Mouse (Mus musculus) kidney, postnatal 0 days (tissue): ENCODE results near the gene Mlxip. TPM values are rescaled to one million over a fixed set of nuclear protein-coding genes. Genes with fewer than 3 reads are reported as not detected.
A peak's percentile ranks its signal among the peaks of the same experiment; 100 is the strongest.

Experiments
- ATAC-seq: fragments of 200-750 bp; cut with Nextera tagmentation; replicated peaks from 2 replicates; pipeline ENCODE4 v1.8.0; 2017; ENCODE audit warnings: low read depth, moderate number of reproducible peaks, moderate TSS enrichment, moderate library complexity; ENCODE audit not compliant: low FRiP score
- DNase-seq: peaks from one replicate; pipeline ENCODE4 v3.0.0-alpha.2; 2016; ENCODE audit warnings: low spot score
- H3K27ac ChIP-seq: fragments of 300-500 bp; sonication (generic); 2 replicates; pipeline ENCODE4 v1.5.1; 2014; ENCODE audit warnings: mild to moderate bottlenecking
- H3K27me3 ChIP-seq: fragments of 300-500 bp; sonication (generic); 2 replicates; pipeline ENCODE4 v1.6.1; 2014; ENCODE audit warnings: low read length, mixed read lengths; ENCODE audit not compliant: insufficient read depth
- H3K36me3 ChIP-seq: fragments of 300-500 bp; sonication (generic); 2 replicates; pipeline ENCODE4 v1.6.1; 2014; ENCODE audit warnings: low read length, mixed read lengths; ENCODE audit not compliant: insufficient read depth
- H3K4me1 ChIP-seq: fragments of 300-500 bp; sonication (generic); replicated peaks from 2 replicates; pipeline ENCODE4 v1.6.1; 2014; ENCODE audit warnings: antibody characterized with exemption, low read length, mixed read lengths; ENCODE audit not compliant: insufficient read depth
- H3K4me2 ChIP-seq: fragments of 300-500 bp; sonication (generic); 2 replicates; pipeline ENCODE4 v1.6.1; 2014; ENCODE audit warnings: mild to moderate bottlenecking, low read length, moderate library complexity, mixed read lengths
- H3K4me3 ChIP-seq: fragments of 300-500 bp; sonication (generic); replicated peaks from 2 replicates; pipeline ENCODE4 v1.5.1; 2014; ENCODE audit warnings: low read depth, low read length
- H3K9ac ChIP-seq: fragments of 300-500 bp; sonication (generic); 2 replicates; pipeline ENCODE4 v1.6.1; 2014; ENCODE audit warnings: low read depth, low read length
- H3K9me3 ChIP-seq: fragments of 300-500 bp; sonication (generic); replicated peaks from 2 replicates; pipeline ENCODE4 v1.6.1; 2016; ENCODE audit warnings: low read length, inconsistent platforms, mixed read lengths
- CTCF ChIP-seq: IDR thresholded peaks from 2 replicates; pipeline ENCODE4 v1.5.1; 2016; ENCODE audit warnings: antibody characterized with exemption, low read depth, mild to moderate bottlenecking, moderate library complexity
- WGBS: fragments of 180-500 bp; shearing (Covaris S2); extraction: QIAGEN DNeasy Blood & Tissue Kit; methylation state at CpG from one replicate; pipeline ENCODE4 v1.1.7; 2014; 5-methylcytosine and 5-hydroxymethylcytosine counted together
- polyA plus RNA-seq: library from polyadenylated mRNA; unstranded; fragments of >200 nt; fragmentation: Nextera tagmentation; extraction: Ambion mirVana; gene quantifications from 2 replicates; pipeline ENCODE4 v1.2.1, GENCODE M21; 2015

Mlxip gene
- polyA plus RNA-seq, 1 experiment from 2014 or later = 14.9 TPM

GRCm38 (mm10) chr5:123442283-123442682 is 47.7 kb downstream of the Mlxip start:
- no peaks in the 10 kb centered on the region for H3K9me3 ChIP-seq
- no peak overlapping the region for H3K9ac ChIP-seq
- H3K36me3 ChIP-seq = peaks cover 38% of the 10 kb centered on the region
- DNase-seq (no peak), ATAC-seq (no peak)
- H3K4me2 ChIP-seq = no peak overlapping the region
- no peaks in the 10 kb centered on the region for H3K4me1 ChIP-seq
- TF ChIP-seq CTCF = no peak
- H3K27ac ChIP-seq = no peak overlapping the region
- no peak overlapping the region for H3K4me3 ChIP-seq
- 94% methylated on average over 3 of the region's 3 CpGs for whole genome bisulfite sequencing
- no peaks in the 10 kb centered on the region for H3K27me3 ChIP-seq

GRCm38 (mm10) chr5:123444069-123444468 is 49.5 kb downstream of the Mlxip start:
- Histone ChIP-seq H3K27ac (no peak overlapping the region), H3K36me3 (peaks cover 52% of the 10 kb centered on the region), H3K4me2 (no peak overlapping the region), H3K9ac (no peak overlapping the region), H3K9me3 (no peaks in the 10 kb centered on the region), H3K4me1 (no peaks in the 10 kb centered on the region), H3K4me3 (no peak overlapping the region), H3K27me3 (no peaks in the 10 kb centered on the region)
- 46% methylated on average over 4 of the region's 4 CpGs for WGBS
- peak; percentile 92 for TF ChIP-seq CTCF
- DNase-seq = peak; percentile 78
- ATAC-seq = no peak

DNA sequence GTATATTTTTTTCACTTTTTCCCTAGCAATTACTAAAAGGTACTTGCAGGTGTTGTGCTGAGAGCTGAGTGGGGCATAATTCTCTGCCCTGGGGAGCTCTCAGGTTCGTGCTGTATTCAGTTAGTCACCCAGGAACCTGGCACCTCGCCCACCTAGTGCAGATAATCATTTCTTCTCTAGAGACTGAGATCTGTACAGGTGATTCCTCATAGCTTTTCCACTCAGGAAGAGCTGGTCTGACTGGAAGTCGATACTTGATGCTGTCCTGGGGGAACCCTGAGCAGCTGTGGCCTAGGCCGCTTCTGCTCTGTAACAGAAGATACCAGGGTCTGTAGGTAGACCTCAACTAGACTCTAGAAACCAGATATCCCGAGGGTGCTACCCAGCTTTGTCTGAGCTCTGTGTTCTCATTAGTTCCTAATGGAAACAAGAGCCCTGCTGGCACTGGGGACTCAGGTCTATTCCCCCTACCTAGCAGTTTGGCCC is 50.3 kb downstream of the Mlxip start:
- no peaks in the 10 kb centered on the region for H3K27me3 ChIP-seq
- H3K4me2 ChIP-seq = no peak overlapping the region
- peaks cover 60% of the 10 kb centered on the region for H3K36me3 ChIP-seq
- H3K4me1 ChIP-seq = no peaks in the 10 kb centered on the region
- no peak overlapping the region for H3K4me3 ChIP-seq
- no peak overlapping the region for H3K27ac ChIP-seq
- 85% methylated on average over 5 of the region's 5 CpGs for WGBS
- no peak for ATAC-seq
- no peaks in the 10 kb centered on the region for H3K9me3 ChIP-seq
- H3K9ac ChIP-seq = no peak overlapping the region
- TF ChIP-seq CTCF = no peak
- DNase-seq = no peak

DNA sequence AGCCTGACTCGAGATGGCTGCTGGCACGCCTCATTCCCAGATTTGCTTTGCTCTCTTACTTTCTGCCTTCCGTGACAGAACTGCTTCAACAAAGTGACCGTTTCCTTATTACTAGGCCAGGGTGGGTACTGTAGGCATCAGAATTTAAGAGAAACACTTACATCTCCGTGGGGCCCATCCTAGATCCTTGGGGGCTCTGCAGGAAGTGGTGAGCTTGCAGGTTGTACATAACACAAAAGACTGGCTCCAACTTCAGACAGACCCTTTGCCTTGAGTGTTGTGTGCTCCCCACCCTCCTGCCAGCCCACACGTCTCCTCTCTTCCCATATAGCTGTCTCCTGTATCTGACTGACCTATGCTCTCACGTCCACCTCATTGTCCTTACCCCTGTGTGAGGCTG is 57.3 kb downstream of the Mlxip start:
- no peak for TF ChIP-seq CTCF
- Histone ChIP-seq H3K9ac (no peak overlapping the region), H3K4me2 (no peak overlapping the region), H3K4me1 (no peaks in the 10 kb centered on the region), H3K4me3 (no peak overlapping the region), H3K27ac (no peak overlapping the region), H3K36me3 (peaks cover 71% of the 10 kb centered on the region), H3K9me3 (no peaks in the 10 kb centered on the region), H3K27me3 (no peaks in the 10 kb centered on the region)
- no peak for ATAC-seq
- 87% methylated on average over 7 of the region's 7 CpGs for WGBS
- DNase-seq = no peak

GRCm38 (mm10) chr5:123461420-123461819 is 66.8 kb downstream of the Mlxip start:
- no peak overlapping the region for H3K4me2 ChIP-seq
- no peaks in the 10 kb centered on the region for H3K27me3 ChIP-seq
- no peak overlapping the region for H3K4me3 ChIP-seq
- no peak for DNase-seq
- no peaks in the 10 kb centered on the region for H3K9me3 ChIP-seq
- no peaks in the 10 kb centered on the region for H3K36me3 ChIP-seq
- H3K4me1 ChIP-seq = no peaks in the 10 kb centered on the region
- ATAC-seq = no peak
- TF ChIP-seq CTCF = no peak
- H3K27ac ChIP-seq = no peak overlapping the region
- no peak overlapping the region for H3K9ac ChIP-seq
- WGBS = 63% methylated on average over 5 of the region's 5 CpGs

DNA sequence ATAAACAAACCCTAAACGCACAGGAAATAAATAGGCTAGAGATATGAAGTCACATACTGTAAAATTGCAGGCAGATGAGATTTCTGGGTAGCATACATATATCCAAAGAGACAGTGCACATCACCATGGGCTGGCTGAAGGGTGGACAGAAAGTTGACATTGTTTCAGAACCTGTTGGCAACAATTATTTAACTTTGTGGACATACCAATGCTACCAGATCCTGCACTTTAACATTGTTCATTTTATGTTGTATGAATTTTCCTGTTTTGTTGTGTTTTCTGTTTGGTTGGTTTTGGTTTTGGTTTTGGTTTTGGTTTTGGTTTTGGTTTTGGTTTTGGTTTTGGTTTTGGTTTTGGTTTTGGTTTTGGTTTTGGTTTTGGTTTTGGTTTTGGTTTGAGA is 70.0 kb downstream of the Mlxip start:
- Histone ChIP-seq H3K27me3 (no peaks in the 10 kb centered on the region), H3K4me1 (no peaks in the 10 kb centered on the region), H3K36me3 (no peaks in the 10 kb centered on the region), H3K4me3 (no peak overlapping the region), H3K4me2 (no peak overlapping the region), H3K9ac (no peak overlapping the region), H3K9me3 (no peaks in the 10 kb centered on the region), H3K27ac (no peak overlapping the region)
- no peak for DNase-seq
- TF ChIP-seq CTCF = no peak
- 79% methylated on average over 1 of the region's 1 CpGs for WGBS
- ATAC-seq = no peak

- no peaks in the 10 kb centered on the region for H3K27me3 ChIP-seq
- no peaks in the 10 kb centered on the region for H3K36me3 ChIP-seq
- no peaks in the 10 kb centered on the region for H3K4me1 ChIP-seq
- H3K9ac ChIP-seq = 0 out of 2 replicates have a peak overlapping the region, but pooled peaks have one; percentile 13
- H3K27ac ChIP-seq = no peak overlapping the region
- no peaks in the 10 kb centered on the region for H3K9me3 ChIP-seq
- TF ChIP-seq CTCF = no peak
- DNase-seq (peak; percentile 13), ATAC-seq (no peak)
- peak overlapping the region; percentile 50 for H3K4me2 ChIP-seq
- WGBS = 11% methylated on average over 10 of the region's 10 CpGs
- peak overlapping the region; percentile 8; the same call in 1 of the 2 replicates for H3K4me3 ChIP-seq
These were observed 76.3 kb downstream of the Mlxip start for GRCm38 (mm10) chr5:123470784-123471400.
